Mouse (Mus musculus): ENCODE measurements around the gene Snx33. TPM values are rescaled to one million over a fixed set of nuclear protein-coding genes. Genes with fewer than 3 reads are reported as not detected.
"Not testable (repeated sequence)": the region's sequence is repeated elsewhere in the genome, so short reads cannot be mapped to it uniquely, and the experiment has no call there.

The Snx33 gene
- polyA plus RNA-seq, 1 experiment from 2014 or later, result 5.5 TPM

DNA sequence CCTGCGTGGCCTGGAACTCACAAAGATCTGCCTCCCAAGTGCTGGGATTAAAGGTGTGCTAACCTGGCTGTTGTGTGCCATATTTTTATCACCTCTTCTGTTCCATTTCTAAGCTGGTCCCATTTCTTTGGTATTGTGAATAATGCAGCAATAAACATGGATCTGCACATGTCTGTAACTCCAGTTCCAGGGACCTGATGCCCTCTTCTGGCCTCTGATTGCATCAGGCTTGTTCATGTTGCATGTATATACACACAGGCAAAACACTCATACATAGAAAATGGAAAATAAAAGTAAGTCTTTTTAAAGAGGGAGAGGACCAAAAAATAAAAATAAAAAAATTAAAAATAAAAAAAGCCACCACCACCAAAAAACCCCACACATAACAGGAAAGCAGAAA, 25.4 kb upstream of the Snx33 start:
- ATAC-seq (ENCODE audit: insufficient number of reproducible peaks, insufficient read depth, low FRiP score, low read depth), result no peak

GRCm38 (mm10) chr9:56950414-56951400, 22.5 kb upstream of the Snx33 start, which contains the start of gene Snupn:
Gene Snupn, plus strand, starts transcription at chr9:56950878.
- WGBS, result under 1% methylated on average over 50 of the region's 50 CpGs

More for the DNA sequence above, 25.4 kb upstream of the Snx33 start:
- no peaks in the 10 kb centered on the region for H3K27me3 ChIP-seq (ENCODE audit: control insufficient read depth, insufficient read depth, low read length)
- no peak overlapping the region for H3K27ac ChIP-seq (replicated peaks in 1 of 2; ENCODE audit: control insufficient read depth in 1 of 2, insufficient read depth in 1 of 2, low read depth in 2 of 2, low read length in 2 of 2)
- H3K4me1 ChIP-seq (ENCODE audit: control insufficient read depth in 2 of 2, insufficient read depth in 2 of 2, low read length in 2 of 2), result peaks cover 5 to 11% of the 10 kb centered on the region in 2 experiments; a peak in 3 of 4 replicates
- H3K36me3 ChIP-seq (ENCODE audit: control insufficient read depth, insufficient read depth, low read length), result peaks cover 8% of the 10 kb centered on the region; the same call in 1 of the 2 replicates
- no peak overlapping the region for H3K4me3 ChIP-seq (ENCODE audit: control insufficient read depth in 1 of 2, insufficient read depth in 1 of 2, low read depth in 1 of 2, low read length in 2 of 2)
- no peak overlapping the region for H3K9ac ChIP-seq (ENCODE audit: low read length)
- no peak overlapping the region for H3K4me2 ChIP-seq (ENCODE audit: low read length)
- WGBS, result 100% methylated on average over 1 of the region's 1 CpGs
- no peaks in the 10 kb centered on the region for H3K9me3 ChIP-seq (ENCODE audit: control insufficient read depth, low read length)

GRCm38 (mm10) chr9:56949767-56950166, 21.6 kb upstream of the Snx33 start:
- H3K9ac ChIP-seq (ENCODE audit: low read length), result peak overlapping the region; percentile 32
- H3K4me3 ChIP-seq (ENCODE audit: control insufficient read depth in 1 of 2, insufficient read depth in 1 of 2, low read depth in 1 of 2, low read length in 2 of 2), result peak overlapping the region; percentile 30 to 33; a peak in 3 of 4 replicates
- peaks cover 5 to 11% of the 10 kb centered on the region in 2 experiments; a peak in 3 of 4 replicates for H3K4me1 ChIP-seq (ENCODE audit: control insufficient read depth in 2 of 2, insufficient read depth in 2 of 2, low read length in 2 of 2)
- H3K4me2 ChIP-seq (ENCODE audit: low read length), result peak overlapping the region; percentile 78
- WGBS, result 22% methylated on average over 13 of the region's 13 CpGs
- no peak overlapping the region for H3K27ac ChIP-seq (replicated peaks in 1 of 2; ENCODE audit: control insufficient read depth in 1 of 2, insufficient read depth in 1 of 2, low read depth in 2 of 2, low read length in 2 of 2)
- H3K27me3 ChIP-seq (ENCODE audit: control insufficient read depth, insufficient read depth, low read length), result no peaks in the 10 kb centered on the region
- H3K36me3 ChIP-seq (ENCODE audit: control insufficient read depth, insufficient read depth, low read length), result no peaks in the 10 kb centered on the region
- H3K9me3 ChIP-seq (ENCODE audit: control insufficient read depth, low read length), result no peaks in the 10 kb centered on the region
- no peak for ATAC-seq (ENCODE audit: insufficient number of reproducible peaks, insufficient read depth, low FRiP score, low read depth)

More at GRCm38 (mm10) chr9:56950414-56951400, 22.5 kb upstream of the Snx33 start, which contains the start of gene Snupn:
- no peaks in the 10 kb centered on the region for H3K9me3 ChIP-seq (ENCODE audit: control insufficient read depth, low read length)
- no peaks in the 10 kb centered on the region for H3K36me3 ChIP-seq (ENCODE audit: control insufficient read depth, insufficient read depth, low read length)
- H3K27ac ChIP-seq (replicated peaks in 1 of 2; ENCODE audit: control insufficient read depth in 1 of 2, insufficient read depth in 1 of 2, low read depth in 2 of 2, low read length in 2 of 2), result peak within 1 kb of the TSS; percentile 94 to 97
- peaks cover 5 to 11% of the 10 kb centered on the region in 2 experiments; a peak in 3 of 4 replicates for H3K4me1 ChIP-seq (ENCODE audit: control insufficient read depth in 2 of 2, insufficient read depth in 2 of 2, low read length in 2 of 2)
- peak within 1 kb of the TSS; percentile 71 to 82 for H3K4me3 ChIP-seq (ENCODE audit: control insufficient read depth in 1 of 2, insufficient read depth in 1 of 2, low read depth in 1 of 2, low read length in 2 of 2)
- peak within 1 kb of the TSS; percentile 89 for H3K9ac ChIP-seq (ENCODE audit: low read length)
- H3K27me3 ChIP-seq (ENCODE audit: control insufficient read depth, insufficient read depth, low read length), result no peaks in the 10 kb centered on the region
- ATAC-seq (ENCODE audit: insufficient number of reproducible peaks, insufficient read depth, low FRiP score, low read depth), result peak; percentile 100
- H3K4me2 ChIP-seq (ENCODE audit: low read length), result peak within 1 kb of the TSS; percentile 78

DNA sequence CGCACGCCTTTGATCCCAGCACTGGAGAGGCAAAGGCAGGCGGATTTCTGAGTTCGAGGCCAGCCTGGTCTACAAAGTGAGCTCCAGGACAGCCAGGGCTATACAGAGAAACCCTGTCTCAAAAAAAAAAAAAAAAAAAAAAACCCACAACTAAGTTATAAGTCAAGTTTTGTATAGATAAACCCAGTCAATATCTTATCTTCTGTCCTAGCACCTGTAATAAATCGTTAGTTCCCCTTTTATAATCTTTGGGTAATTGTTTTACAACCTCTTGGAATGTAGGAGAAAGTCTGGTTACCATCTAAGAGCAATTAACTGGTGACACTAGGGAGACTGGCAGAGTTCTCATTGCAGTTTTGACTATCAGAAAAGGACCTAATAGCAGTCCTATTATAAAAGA, 20.5 kb upstream of the Snx33 start:
- H3K9me3 ChIP-seq (ENCODE audit: control insufficient read depth, low read length); H3K4me2 ChIP-seq (ENCODE audit: low read length); H3K27me3 ChIP-seq (ENCODE audit: control insufficient read depth, insufficient read depth, low read length); H3K36me3 ChIP-seq (ENCODE audit: control insufficient read depth, insufficient read depth, low read length); H3K4me3 ChIP-seq (ENCODE audit: control insufficient read depth in 1 of 2, insufficient read depth in 1 of 2, low read depth in 1 of 2, low read length in 2 of 2); H3K9ac ChIP-seq (ENCODE audit: low read length); H3K27ac ChIP-seq (replicated peaks in 1 of 2; ENCODE audit: control insufficient read depth in 1 of 2, insufficient read depth in 1 of 2, low read depth in 2 of 2, low read length in 2 of 2); ATAC-seq (ENCODE audit: insufficient number of reproducible peaks, insufficient read depth, low FRiP score, low read depth): not testable (repeated sequence)
- WGBS, result 75% methylated on average over 5 of the region's 5 CpGs
- H3K4me1 ChIP-seq (ENCODE audit: control insufficient read depth in 2 of 2, insufficient read depth in 2 of 2, low read length in 2 of 2), result peaks cover 5 to 11% of the 10 kb centered on the region in 2 experiments; a peak in 3 of 4 replicates

- ATAC-seq (ENCODE audit: insufficient number of reproducible peaks, insufficient read depth, low FRiP score, low read depth); H3K4me2 ChIP-seq (ENCODE audit: low read length); H3K27me3 ChIP-seq (ENCODE audit: control insufficient read depth, insufficient read depth, low read length); H3K4me3 ChIP-seq (ENCODE audit: control insufficient read depth in 1 of 2, insufficient read depth in 1 of 2, low read depth in 1 of 2, low read length in 2 of 2); H3K27ac ChIP-seq (replicated peaks in 1 of 2; ENCODE audit: control insufficient read depth in 1 of 2, insufficient read depth in 1 of 2, low read depth in 2 of 2, low read length in 2 of 2); H3K9ac ChIP-seq (ENCODE audit: low read length); H3K36me3 ChIP-seq (ENCODE audit: control insufficient read depth, insufficient read depth, low read length); H3K9me3 ChIP-seq (ENCODE audit: control insufficient read depth, low read length): not testable (repeated sequence)
- 24% methylated on average over 3 of the region's 3 CpGs for WGBS
- peaks cover 5 to 11% of the 10 kb centered on the region in 2 experiments; a peak in 3 of 4 replicates for H3K4me1 ChIP-seq (ENCODE audit: control insufficient read depth in 2 of 2, insufficient read depth in 2 of 2, low read length in 2 of 2)
Observed at GRCm38 (mm10) chr9:56947481-56947880, 19.3 kb upstream of the Snx33 start.

DNA sequence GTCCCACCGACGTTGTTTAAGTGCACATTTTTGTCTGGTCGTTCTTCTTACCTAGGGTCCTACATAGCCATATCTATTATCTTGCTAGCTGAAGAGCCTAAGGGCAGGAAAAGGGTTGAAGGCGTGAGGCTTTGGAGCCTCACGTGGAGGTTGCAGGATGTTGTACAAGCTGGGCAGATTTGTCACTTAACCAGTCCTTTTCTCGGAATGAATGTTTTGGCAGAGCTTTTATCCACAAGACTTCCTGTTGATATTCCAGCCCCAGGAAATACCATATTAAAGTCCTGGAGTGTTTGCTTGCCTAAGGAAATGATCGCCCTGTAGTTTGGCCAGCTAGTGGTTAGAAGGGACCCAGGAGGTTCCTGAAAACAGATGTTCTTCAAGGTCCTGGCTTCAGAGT, 10.2 kb upstream of the Snx33 start:
- no peaks in the 10 kb centered on the region for H3K9me3 ChIP-seq (ENCODE audit: control insufficient read depth, low read length)
- H3K4me2 ChIP-seq (ENCODE audit: low read length), result peak overlapping the region; percentile 85
- under 1% methylated on average over 7 of the region's 7 CpGs for WGBS
- H3K9ac ChIP-seq (ENCODE audit: low read length), result peak overlapping the region; percentile 89
- peak overlapping the region; percentile 46 to 88; a peak in 3 of 4 replicates for H3K27ac ChIP-seq (replicated peaks in 1 of 2; ENCODE audit: control insufficient read depth in 1 of 2, insufficient read depth in 1 of 2, low read depth in 2 of 2, low read length in 2 of 2)
- no peaks in the 10 kb centered on the region for H3K27me3 ChIP-seq (ENCODE audit: control insufficient read depth, insufficient read depth, low read length)
- peak overlapping the region; percentile 69 to 83 for H3K4me3 ChIP-seq (ENCODE audit: control insufficient read depth in 1 of 2, insufficient read depth in 1 of 2, low read depth in 1 of 2, low read length in 2 of 2)
- no peaks in the 10 kb centered on the region for H3K36me3 ChIP-seq (ENCODE audit: control insufficient read depth, insufficient read depth, low read length)
- ATAC-seq (ENCODE audit: insufficient number of reproducible peaks, insufficient read depth, low FRiP score, low read depth), result no peak
- peaks cover 2 to 14% of the 10 kb centered on the region in 2 experiments; a peak in 1 of 4 replicates for H3K4me1 ChIP-seq (ENCODE audit: control insufficient read depth in 2 of 2, insufficient read depth in 2 of 2, low read length in 2 of 2)

- ATAC-seq (ENCODE audit: insufficient number of reproducible peaks, insufficient read depth, low FRiP score, low read depth), result peak; percentile 87
- peak within 1 kb of the TSS; percentile 85 for H3K4me2 ChIP-seq (ENCODE audit: low read length)
- H3K9me3 ChIP-seq (ENCODE audit: control insufficient read depth, low read length), result no peaks in the 10 kb centered on the region
- under 1% methylated on average over 73 of the region's 73 CpGs for WGBS
- H3K27ac ChIP-seq (replicated peaks in 1 of 2; ENCODE audit: control insufficient read depth in 1 of 2, insufficient read depth in 1 of 2, low read depth in 2 of 2, low read length in 2 of 2), result peak within 1 kb of the TSS; percentile 84 to 88
- no peaks in the 10 kb centered on the region for H3K27me3 ChIP-seq (ENCODE audit: control insufficient read depth, insufficient read depth, low read length)
- peak within 1 kb of the TSS; percentile 89 for H3K9ac ChIP-seq (ENCODE audit: low read length)
- peak within 1 kb of the TSS; percentile 69 to 83 for H3K4me3 ChIP-seq (ENCODE audit: control insufficient read depth in 1 of 2, insufficient read depth in 1 of 2, low read depth in 1 of 2, low read length in 2 of 2)
- no peaks in the 10 kb centered on the region for H3K36me3 ChIP-seq (ENCODE audit: control insufficient read depth, insufficient read depth, low read length)
- peaks cover 2 to 14% of the 10 kb centered on the region in 2 experiments; a peak in 1 of 4 replicates for H3K4me1 ChIP-seq (ENCODE audit: control insufficient read depth in 2 of 2, insufficient read depth in 2 of 2, low read length in 2 of 2)
Observed at GRCm38 (mm10) chr9:56937223-56938160, 9.3 kb upstream of the Snx33 start, which contains the start of gene Imp3. Gene Imp3, plus strand, starts transcription at chr9:56937475.
